Mouse (Mus musculus) midbrain, postnatal 0 days (tissue): Measurements from ENCODE around the gene Lgalsl. TPM values are rescaled to one million over a fixed set of nuclear protein-coding genes. Genes with fewer than 3 reads are reported as not detected.
A peak's percentile ranks its signal among the peaks of the same experiment; 100 is the strongest.

Experiments used
- ATAC-seq: fragments of 200-750 bp; cut with Nextera tagmentation; 2 replicates; pipeline ENCODE4 v1.8.0; 2017; ENCODE audit warnings: moderate number of reproducible peaks, mild to moderate bottlenecking, moderate TSS enrichment, moderate library complexity; ENCODE audit not compliant: low FRiP score
- DNase-seq: peaks from one replicate; pipeline ENCODE4 v3.0.0-alpha.2; 2015; ENCODE audit warnings: low spot score
- H3K27ac ChIP-seq: fragments of 300-500 bp; sonication (generic); 2 replicates; pipeline ENCODE4 v1.5.1; 2014; ENCODE audit warnings: low read depth, mild to moderate bottlenecking, low read length, mixed read lengths
- H3K27me3 ChIP-seq: fragments of 300-500 bp; sonication (generic); 2 replicates; pipeline ENCODE4 v1.6.1; 2014; ENCODE audit warnings: low read length, control low read depth, mixed read lengths; ENCODE audit not compliant: insufficient read depth
- H3K36me3 ChIP-seq: fragments of 300-500 bp; sonication (generic); 2 replicates; pipeline ENCODE4 v1.6.1; 2014; ENCODE audit warnings: low read length, control low read depth, mixed read lengths; ENCODE audit not compliant: insufficient read depth
- H3K4me1 ChIP-seq: fragments of 300-500 bp; sonication (generic); 2 replicates; pipeline ENCODE4 v1.6.1; 2014; ENCODE audit warnings: mild to moderate bottlenecking, control low read depth, antibody characterized with exemption, low read length, mixed read lengths; ENCODE audit not compliant: insufficient read depth
- H3K4me2 ChIP-seq: fragments of 300-500 bp; sonication (generic); 2 replicates; pipeline ENCODE4 v1.6.1; 2014; ENCODE audit warnings: low read depth, mild to moderate bottlenecking, low read length, mixed read lengths; ENCODE audit not compliant: poor library complexity, severe bottlenecking
- H3K4me3 ChIP-seq: fragments of 300-500 bp; sonication (generic); 2 replicates; pipeline ENCODE4 v1.5.1; 2014; ENCODE audit warnings: low read depth, mild to moderate bottlenecking, low read length, moderate library complexity
- H3K9ac ChIP-seq: fragments of 300-500 bp; sonication (generic); replicated peaks from 2 replicates; pipeline ENCODE4 v1.6.1; 2014; ENCODE audit warnings: mild to moderate bottlenecking, low read length, moderate library complexity, mixed read lengths; ENCODE audit not compliant: poor library complexity, severe bottlenecking
- H3K9me3 ChIP-seq: fragments of 300-500 bp; sonication (generic); 2 replicates; pipeline ENCODE4 v1.6.1; 2016; ENCODE audit warnings: low read length, control low read depth
- CTCF ChIP-seq: IDR thresholded peaks from 2 replicates; pipeline ENCODE4 v1.5.1; 2016; ENCODE audit warnings: antibody characterized with exemption, mild to moderate bottlenecking
- WGBS: fragments of 180-500 bp; shearing (Covaris S2); extraction: QIAGEN DNeasy Blood & Tissue Kit; methylation state at CpG from one replicate; pipeline ENCODE4 v1.1.7; 2014; 5-methylcytosine and 5-hydroxymethylcytosine counted together
- polyA plus RNA-seq: library from polyadenylated mRNA; unstranded; fragments of >200 nt; fragmentation: Nextera tagmentation; extraction: Ambion mirVana; gene quantifications from 2 replicates; pipeline ENCODE4 v1.2.1, GENCODE M21; 2015
- total RNA-seq: library from RNA; depleted of rRNA; stranded (reverse); fragments of >200 nt; gene quantifications from 2 replicates; pipeline ENCODE4 v1.2.3, GENCODE M21; 2014

Lgalsl gene
- total and polyA plus RNA-seq, 2 experiments from 2014 or later = 83.1 to 94.5 TPM

GRCm38 (mm10) chr11:20858921-20859668 lies 28.2 kb upstream of the Lgalsl start:
- TF ChIP-seq CTCF = 0 out of 2 replicates have a peak, but pooled peaks have one; percentile 7
- ATAC-seq (peak; percentile 92), DNase-seq (peak; percentile 93)
- Histone ChIP-seq H3K9me3 (no peaks in the 10 kb centered on the region), H3K27me3 (no peaks in the 10 kb centered on the region), H3K27ac (peak overlapping the region; percentile 64), H3K9ac (no peak overlapping the region), H3K4me2 (peak overlapping the region; percentile 5; the same call in 1 of the 2 replicates), H3K4me1 (no peaks in the 10 kb centered on the region; the same call in 1 of the 2 replicates), H3K4me3 (no peak overlapping the region), H3K36me3 (no peaks in the 10 kb centered on the region)
- 23% methylated on average over 9 of the region's 9 CpGs for WGBS

- DNase-seq (no peak), ATAC-seq (no peak)
- no peaks in the 10 kb centered on the region for H3K27me3 ChIP-seq
- no peak overlapping the region for H3K27ac ChIP-seq
- H3K9ac ChIP-seq = no peak overlapping the region
- 80% methylated on average over 4 of the region's 4 CpGs for WGBS
- no peaks in the 10 kb centered on the region; the same call in 1 of the 2 replicates for H3K4me1 ChIP-seq
- H3K4me2 ChIP-seq = no peak overlapping the region
- no peak for TF ChIP-seq CTCF
- no peaks in the 10 kb centered on the region for H3K36me3 ChIP-seq
- H3K4me3 ChIP-seq = no peak overlapping the region
- H3K9me3 ChIP-seq = no peaks in the 10 kb centered on the region
These were observed 27.1 kb upstream of the Lgalsl start for GRCm38 (mm10) chr11:20857921-20858320.

- DNase-seq = peak; percentile 55
- Histone ChIP-seq H3K4me2 (no peak overlapping the region), H3K4me3 (no peak overlapping the region), H3K9ac (no peak overlapping the region), H3K27me3 (no peaks in the 10 kb centered on the region), H3K27ac (no peak overlapping the region), H3K36me3 (no peaks in the 10 kb centered on the region), H3K4me1 (no peaks in the 10 kb centered on the region; the same call in 1 of the 2 replicates), H3K9me3 (no peaks in the 10 kb centered on the region)
- 18% methylated on average over 4 of the region's 4 CpGs for WGBS
- no peak for TF ChIP-seq CTCF
- ATAC-seq = no peak
These were observed 23.3 kb upstream of the Lgalsl start for GRCm38 (mm10) chr11:20854032-20854741.

- no peak overlapping the region for H3K4me2 ChIP-seq
- H3K36me3 ChIP-seq = no peaks in the 10 kb centered on the region
- no peak overlapping the region for H3K4me3 ChIP-seq
- no peak overlapping the region for H3K9ac ChIP-seq
- H3K4me1 ChIP-seq = no peaks in the 10 kb centered on the region
- no peaks in the 10 kb centered on the region for H3K27me3 ChIP-seq
- ATAC-seq (no peak), DNase-seq (no peak)
- no peak overlapping the region for H3K27ac ChIP-seq
- H3K9me3 ChIP-seq = no peaks in the 10 kb centered on the region
- 86% methylated on average over 1 of the region's 1 CpGs for WGBS
- no peak for TF ChIP-seq CTCF
These were observed 19.3 kb upstream of the Lgalsl start for GRCm38 (mm10) chr11:20850196-20850595.

- ATAC-seq = no peak
- Histone ChIP-seq H3K9me3 (no peaks in the 10 kb centered on the region), H3K36me3 (no peaks in the 10 kb centered on the region), H3K4me2 (no peak overlapping the region), H3K27ac (no peak overlapping the region), H3K9ac (no peak overlapping the region), H3K4me3 (no peak overlapping the region), H3K27me3 (no peaks in the 10 kb centered on the region), H3K4me1 (no peaks in the 10 kb centered on the region)
- 67% methylated on average over 5 of the region's 5 CpGs for WGBS
- TF ChIP-seq CTCF = no peak
- no peak for DNase-seq
These were observed 18.5 kb upstream of the Lgalsl start for GRCm38 (mm10) chr11:20849403-20849802.

GRCm38 (mm10) chr11:20837366-20837765 lies 6.5 kb upstream of the Lgalsl start:
- Histone ChIP-seq H3K9me3 (no peaks in the 10 kb centered on the region), H3K36me3 (no peaks in the 10 kb centered on the region), H3K4me1 (0 out of 2 replicates have a peak, but pooled peaks cover 2% of the 10 kb centered on the region), H3K27ac (no peak overlapping the region), H3K9ac (no peak overlapping the region), H3K4me2 (no peak overlapping the region), H3K27me3 (no peaks in the 10 kb centered on the region), H3K4me3 (no peak overlapping the region)
- WGBS = 86% methylated on average over 5 of the region's 5 CpGs
- ATAC-seq = no peak
- TF ChIP-seq CTCF = no peak
- DNase-seq = no peak
